Mouse (Mus musculus) testis, adult 2 months (tissue): Measurements from ENCODE around the gene Lcn6.

Source experiments
- CTCF ChIP-seq: fragments of 200-500 bp; IDR thresholded peaks from 2 replicates; pipeline ENCODE4 v1.5.1; 2012; ENCODE audit warnings: low read depth, mild to moderate bottlenecking, inconsistent platforms, low read length, moderate library complexity; ENCODE audit not compliant: control insufficient read depth, insufficient read depth, insufficient replicate concordance
- POLR2A ChIP-seq: fragments of 200-500 bp; IDR thresholded peaks from 2 replicates; pipeline ENCODE4 v1.6.1; 2012; ENCODE audit warnings: low read depth, mild to moderate bottlenecking, inconsistent platforms, low read length, moderate library complexity; ENCODE audit not compliant: control insufficient read depth

DNA sequence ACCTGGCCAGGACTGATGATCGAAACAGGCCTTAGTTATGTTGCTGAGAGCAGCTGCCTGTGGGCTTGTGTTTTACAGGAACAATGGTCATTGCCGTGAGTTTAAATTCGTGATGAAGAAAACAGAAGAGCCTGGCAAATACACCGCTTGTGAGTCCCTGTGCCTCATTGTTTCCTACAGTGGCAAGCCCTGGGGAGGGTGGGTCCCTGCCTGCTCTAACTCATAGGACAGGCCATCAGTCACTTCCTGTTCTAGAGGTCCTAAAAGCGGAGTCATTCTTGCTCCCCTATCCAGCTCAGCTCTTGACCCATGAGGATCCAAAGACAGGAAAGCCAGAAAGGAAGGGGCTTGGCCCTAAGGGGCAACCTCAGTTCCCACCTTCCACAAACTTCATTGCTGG, 24.4 kb downstream of the Lcn6 start:
- TF ChIP-seq CTCF = no peak
- no peak for TF ChIP-seq POLR2A
